Mouse (Mus musculus) stomach, postnatal 0 days (tissue): ENCODE data around the gene Nfkb1. TPM values are rescaled to one million over a fixed set of nuclear protein-coding genes. Genes with fewer than 3 reads are reported as not detected.

Experiments used
- ATAC-seq: fragments of 200-750 bp; cut with Nextera tagmentation; 2 replicates; pipeline ENCODE4 v1.8.0; 2017; ENCODE audit not compliant: low FRiP score, low TSS enrichment
- DNase-seq: peaks from one replicate; pipeline ENCODE4 v3.0.0-alpha.2; 2016; ENCODE audit warnings: low spot score
- H3K27ac ChIP-seq: fragments of 300-500 bp; sonication (generic); replicated peaks from 2 replicates; pipeline ENCODE4 v1.5.1; 2014; ENCODE audit warnings: mild to moderate bottlenecking, control low read depth
- H3K27me3 ChIP-seq: fragments of 300-500 bp; sonication (generic); 2 replicates; pipeline ENCODE4 v1.6.1; 2014; ENCODE audit warnings: low read length; ENCODE audit not compliant: control insufficient read depth, insufficient read depth
- H3K36me3 ChIP-seq: fragments of 300-500 bp; sonication (generic); 2 replicates; pipeline ENCODE4 v1.6.1; 2014; ENCODE audit warnings: low read length, mixed read lengths; ENCODE audit not compliant: control insufficient read depth, insufficient read depth
- H3K4me1 ChIP-seq: fragments of 300-500 bp; sonication (generic); replicated peaks from 2 replicates; pipeline ENCODE4 v1.6.1; 2014; ENCODE audit warnings: antibody characterized with exemption; ENCODE audit not compliant: control insufficient read depth, insufficient read depth
- H3K4me2 ChIP-seq: fragments of 300-500 bp; sonication (generic); replicated peaks from 2 replicates; pipeline ENCODE4 v1.6.1; 2014; ENCODE audit warnings: low read depth, mild to moderate bottlenecking, control low read depth, moderate library complexity
- H3K4me3 ChIP-seq: fragments of 300-500 bp; sonication (generic); 2 replicates; pipeline ENCODE4 v1.5.1; 2014; ENCODE audit warnings: low read depth, low read length, control low read depth
- H3K9ac ChIP-seq: fragments of 300-500 bp; sonication (generic); 2 replicates; pipeline ENCODE4 v1.6.1; 2014; ENCODE audit warnings: mild to moderate bottlenecking, low read length, control low read depth, mixed read lengths
- H3K9me3 ChIP-seq: fragments of 300-500 bp; sonication (generic); 2 replicates; pipeline ENCODE4 v1.6.1; 2016; ENCODE audit warnings: low read length; ENCODE audit not compliant: control insufficient read depth
- CTCF ChIP-seq: IDR thresholded peaks from 2 replicates; pipeline ENCODE4 v1.5.1; 2016; ENCODE audit warnings: antibody characterized with exemption, low read depth, mild to moderate bottlenecking, moderate library complexity
- EP300 ChIP-seq: optimal IDR thresholded peaks from 2 replicates; pipeline ENCODE3; 2016; ENCODE audit warnings: antibody characterized with exemption
- WGBS: fragments of 180-500 bp; shearing (Covaris S2); extraction: QIAGEN DNeasy Blood & Tissue Kit; methylation state at CpG from one replicate; pipeline ENCODE4 v1.1.7; 2014; 5-methylcytosine and 5-hydroxymethylcytosine counted together
- polyA plus RNA-seq: library from polyadenylated mRNA; unstranded; fragments of >200 nt; fragmentation: Nextera tagmentation; extraction: Ambion mirVana; gene quantifications from 2 replicates; pipeline ENCODE4 v1.2.1, GENCODE M21; 2015

Nfkb1 gene
- polyA plus RNA-seq, 1 experiment from 2014 or later: 13.7 TPM

DNA sequence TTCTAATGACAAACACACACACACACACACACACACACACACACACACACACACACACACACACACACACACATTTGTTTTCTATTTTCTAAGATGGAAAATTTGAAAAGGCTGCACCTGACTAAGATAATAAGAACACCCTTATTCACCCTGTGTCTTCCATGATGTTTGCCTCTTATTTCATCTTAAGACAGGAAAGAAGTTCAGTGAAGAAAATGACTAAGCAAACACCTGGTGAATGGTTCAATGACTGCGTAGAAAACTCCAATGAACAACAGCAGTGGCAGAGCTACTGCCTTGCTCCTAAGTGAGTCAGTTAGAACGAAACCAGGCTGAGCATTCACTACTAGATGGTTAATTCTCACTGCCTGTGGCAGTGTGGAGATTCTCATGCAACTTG lies 30.8 kb upstream of the Nfkb1 start:
- ATAC-seq (no peak), DNase-seq (no peak)
- no peaks in the 10 kb centered on the region for H3K27me3 ChIP-seq
- no peak overlapping the region for H3K9ac ChIP-seq
- no peaks in the 10 kb centered on the region for H3K4me1 ChIP-seq
- H3K9me3 ChIP-seq: no peaks in the 10 kb centered on the region
- no peak overlapping the region for H3K27ac ChIP-seq
- no peak overlapping the region for H3K4me2 ChIP-seq
- TF ChIP-seq EP300: no peak
- TF ChIP-seq CTCF: no peak
- WGBS: 75% methylated on average over 2 of the region's 2 CpGs
- H3K4me3 ChIP-seq: no peak overlapping the region
- H3K36me3 ChIP-seq: no peaks in the 10 kb centered on the region

DNA sequence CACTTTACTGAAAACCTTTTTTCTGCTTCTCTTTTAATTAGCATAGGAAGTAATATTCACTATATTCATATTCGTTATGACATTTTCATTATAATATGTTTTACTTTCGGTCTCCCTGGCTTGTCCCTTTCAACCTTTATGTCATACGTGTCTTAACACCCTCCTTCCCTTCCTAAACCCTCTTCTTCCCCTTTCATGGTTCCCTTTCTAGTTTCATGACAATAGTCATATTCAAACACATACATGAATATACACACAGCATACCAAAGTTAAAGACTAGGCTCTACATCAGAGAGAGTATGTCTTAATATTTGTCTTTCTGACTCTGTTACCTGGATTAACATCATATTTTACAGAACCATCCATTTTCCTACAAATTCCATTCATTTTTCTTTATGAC lies 28.6 kb upstream of the Nfkb1 start:
- no peak overlapping the region for H3K27ac ChIP-seq
- no peak for TF ChIP-seq EP300
- TF ChIP-seq CTCF: no peak
- H3K4me2 ChIP-seq: no peak overlapping the region
- no peak overlapping the region for H3K9ac ChIP-seq
- no peak for ATAC-seq
- H3K4me1 ChIP-seq: no peaks in the 10 kb centered on the region
- H3K36me3 ChIP-seq: no peaks in the 10 kb centered on the region
- no peak overlapping the region for H3K4me3 ChIP-seq
- no peaks in the 10 kb centered on the region for H3K27me3 ChIP-seq
- DNase-seq: no peak
- no peaks in the 10 kb centered on the region for H3K9me3 ChIP-seq
- WGBS: 83% methylated on average over 3 of the region's 3 CpGs

DNA sequence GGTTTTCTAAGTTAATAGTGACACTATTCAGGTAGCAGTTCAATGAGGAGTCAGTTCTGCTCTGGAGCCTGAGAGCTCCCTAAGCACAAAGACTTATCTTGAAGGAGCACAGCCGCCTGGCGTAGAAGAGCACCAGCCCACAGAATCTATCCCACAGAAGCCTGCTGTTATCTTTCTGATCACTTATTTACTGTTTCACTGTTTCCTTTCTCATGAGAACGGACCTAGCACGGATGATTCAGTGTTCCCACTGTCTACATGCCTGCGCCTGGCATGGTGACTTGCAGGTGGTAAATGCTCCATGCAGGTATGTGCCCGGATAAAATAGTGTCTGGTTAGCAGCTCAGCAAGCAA lies 27.8 kb upstream of the Nfkb1 start:
- Histone ChIP-seq H3K4me2 (no peak overlapping the region), H3K9me3 (no peaks in the 10 kb centered on the region), H3K27me3 (no peaks in the 10 kb centered on the region), H3K27ac (no peak overlapping the region), H3K9ac (no peak overlapping the region), H3K36me3 (no peaks in the 10 kb centered on the region), H3K4me1 (no peaks in the 10 kb centered on the region), H3K4me3 (no peak overlapping the region)
- no peak for ATAC-seq
- WGBS: 64% methylated on average over 6 of the region's 6 CpGs
- DNase-seq: no peak
- TF ChIP-seq EP300: no peak
- no peak for TF ChIP-seq CTCF

- ATAC-seq: no peak
- 43% methylated on average over 6 of the region's 6 CpGs for WGBS
These were observed 27.2 kb upstream of the Nfkb1 start for GRCm38 (mm10) chr3:135718323-135719178.

GRCm38 (mm10) chr3:135713016-135713950 lies 21.9 kb upstream of the Nfkb1 start:
- Histone ChIP-seq H3K9ac (no peak overlapping the region), H3K4me3 (no peak overlapping the region), H3K9me3 (no peaks in the 10 kb centered on the region), H3K27me3 (no peaks in the 10 kb centered on the region), H3K4me1 (no peaks in the 10 kb centered on the region), H3K4me2 (no peak overlapping the region), H3K27ac (no peak overlapping the region), H3K36me3 (no peaks in the 10 kb centered on the region)
- TF ChIP-seq EP300 (no peak), CTCF (peak; percentile 76)
- WGBS: 25% methylated on average over 3 of the region's 4 CpGs
- DNase-seq (no peak), ATAC-seq (no peak)

More at GRCm38 (mm10) chr3:135718323-135719178, 27.2 kb upstream of the Nfkb1 start:
- Histone ChIP-seq H3K4me1 (no peaks in the 10 kb centered on the region), H3K36me3 (no peaks in the 10 kb centered on the region), H3K4me3 (no peak overlapping the region), H3K9ac (no peak overlapping the region), H3K27ac (no peak overlapping the region), H3K27me3 (no peaks in the 10 kb centered on the region), H3K4me2 (no peak overlapping the region), H3K9me3 (no peaks in the 10 kb centered on the region)
- TF ChIP-seq EP300 (no peak), CTCF (no peak)
- DNase-seq: no peak

GRCm38 (mm10) chr3:135711613-135712012 lies 20.3 kb upstream of the Nfkb1 start:
- H3K9me3 ChIP-seq: no peaks in the 10 kb centered on the region
- H3K27ac ChIP-seq: no peak overlapping the region
- TF ChIP-seq EP300: no peak
- no peak for TF ChIP-seq CTCF
- H3K36me3 ChIP-seq: no peaks in the 10 kb centered on the region
- no peak overlapping the region for H3K9ac ChIP-seq
- H3K4me2 ChIP-seq: no peak overlapping the region
- H3K4me3 ChIP-seq: no peak overlapping the region
- ATAC-seq (no peak), DNase-seq (no peak)
- no peaks in the 10 kb centered on the region for H3K4me1 ChIP-seq
- WGBS: 81% methylated on average over 4 of the region's 4 CpGs
- no peaks in the 10 kb centered on the region for H3K27me3 ChIP-seq
